Mouse (Mus musculus) CH12.LX (cell line): ENCODE data around the gene Ctnna3.

ENCODE experiments used
- CHD2 ChIP-seq: IDR thresholded peaks from 2 replicates; pipeline ENCODE4 v1.6.1; 2011; ENCODE audit warnings: low read length, improper control_type of control experiment
- CTCF ChIP-seq, 2 experiments: IDR thresholded peaks in 1 of 2; conservative IDR thresholded peaks in 1 of 2; 2 replicates each; pipeline ENCODE4 v1.5.1; 2011 to 2012; ENCODE audit warnings: low read depth in 2 of 2, low read length in 2 of 2, improper control_type of control experiment in 1 of 2, inconsistent platforms in 1 of 2, mild to moderate bottlenecking in 1 of 2, moderate library complexity in 1 of 2
- MAZ ChIP-seq: IDR thresholded peaks from 2 replicates; pipeline ENCODE4 v1.6.1; 2012; ENCODE audit warnings: low read depth, mild to moderate bottlenecking, inconsistent platforms, low read length, improper control_type of control experiment, moderate library complexity
- PAX5 ChIP-seq: IDR thresholded peaks from 2 replicates; pipeline ENCODE4 v1.6.1; 2012; ENCODE audit warnings: low read length, inconsistent platforms, mixed read lengths
- POLR2A ChIP-seq: IDR thresholded peaks from 2 replicates; pipeline ENCODE4 v1.6.1; 2011; ENCODE audit warnings: low read depth, mild to moderate bottlenecking, improper control_type of control experiment, low read length
- RAD21 ChIP-seq: IDR thresholded peaks from 2 replicates; pipeline ENCODE4 v1.6.1; 2011; ENCODE audit warnings: low read depth, mild to moderate bottlenecking, low read length, improper control_type of control experiment, moderate library complexity
- USF1 ChIP-seq: IDR thresholded peaks from 2 replicates; pipeline ENCODE4 v1.6.1; 2014; ENCODE audit warnings: low read depth, mild to moderate bottlenecking, inconsistent platforms, low read length, improper control_type of control experiment

GRCm38 (mm10) chr10:63415850-63416249 lies 14.0 kb upstream of the Ctnna3 start:
- TF ChIP-seq PAX5: no peak
- TF ChIP-seq CHD2: no peak
- no peak for TF ChIP-seq POLR2A
- no peak for TF ChIP-seq USF1
- no peak for TF ChIP-seq MAZ
- no peak for TF ChIP-seq CTCF (conservative IDR thresholded peaks at IDR 0.05 in 1 of 2, IDR thresholded peaks at IDR 0.05 in 1 of 2; ENCODE audit: low read depth in 2 of 2, low read length in 2 of 2)
- TF ChIP-seq RAD21: no peak
